Mouse (Mus musculus) megakaryocyte, embryonic 14.5 days (primary cell): ENCODE data around the gene Ctc1. TPM values are rescaled to one million over a fixed set of nuclear protein-coding genes. Genes with fewer than 3 reads are reported as not detected.

Source experiments
- H3K27me3 ChIP-seq: replicated peaks from 2 replicates; pipeline ENCODE3; 2012; ENCODE audit warnings: inconsistent platforms
- H3K36me3 ChIP-seq: replicated peaks from 2 replicates; pipeline ENCODE3; 2012; ENCODE audit warnings: low read length, inconsistent platforms, mixed read lengths
- H3K4me1 ChIP-seq: 2 replicates; pipeline ENCODE4 v1.6.1; 2012; ENCODE audit warnings: inconsistent platforms
- H3K4me3 ChIP-seq: replicated peaks from 2 replicates; pipeline ENCODE3; 2012; ENCODE audit warnings: moderate library complexity, mild to moderate bottlenecking, inconsistent platforms
- H3K9me3 ChIP-seq: 2 replicates; pipeline ENCODE4 v1.6.1; 2012; ENCODE audit warnings: inconsistent platforms
- FLI1 ChIP-seq: IDR thresholded peaks from 2 replicates; pipeline ENCODE4 v1.6.1; 2012; ENCODE audit warnings: low read length, inconsistent platforms, mixed read lengths
- GATA1 ChIP-seq: IDR thresholded peaks from 3 replicates; pipeline ENCODE4 v1.6.1; 2012; ENCODE audit warnings: mixed read lengths, low read length, inconsistent platforms, borderline replicate concordance
- polyA plus RNA-seq: library from polyadenylated mRNA; stranded (reverse); fragments of >175 nt; gene quantifications from 2 replicates; pipeline ENCODE4 v1.2.3, GENCODE M21; 2012; ENCODE audit warnings: low replicate concordance; ENCODE audit not compliant: insufficient read depth

Gene Ctc1
- polyA plus RNA-seq, 1 experiment: 56.5 TPM

DNA sequence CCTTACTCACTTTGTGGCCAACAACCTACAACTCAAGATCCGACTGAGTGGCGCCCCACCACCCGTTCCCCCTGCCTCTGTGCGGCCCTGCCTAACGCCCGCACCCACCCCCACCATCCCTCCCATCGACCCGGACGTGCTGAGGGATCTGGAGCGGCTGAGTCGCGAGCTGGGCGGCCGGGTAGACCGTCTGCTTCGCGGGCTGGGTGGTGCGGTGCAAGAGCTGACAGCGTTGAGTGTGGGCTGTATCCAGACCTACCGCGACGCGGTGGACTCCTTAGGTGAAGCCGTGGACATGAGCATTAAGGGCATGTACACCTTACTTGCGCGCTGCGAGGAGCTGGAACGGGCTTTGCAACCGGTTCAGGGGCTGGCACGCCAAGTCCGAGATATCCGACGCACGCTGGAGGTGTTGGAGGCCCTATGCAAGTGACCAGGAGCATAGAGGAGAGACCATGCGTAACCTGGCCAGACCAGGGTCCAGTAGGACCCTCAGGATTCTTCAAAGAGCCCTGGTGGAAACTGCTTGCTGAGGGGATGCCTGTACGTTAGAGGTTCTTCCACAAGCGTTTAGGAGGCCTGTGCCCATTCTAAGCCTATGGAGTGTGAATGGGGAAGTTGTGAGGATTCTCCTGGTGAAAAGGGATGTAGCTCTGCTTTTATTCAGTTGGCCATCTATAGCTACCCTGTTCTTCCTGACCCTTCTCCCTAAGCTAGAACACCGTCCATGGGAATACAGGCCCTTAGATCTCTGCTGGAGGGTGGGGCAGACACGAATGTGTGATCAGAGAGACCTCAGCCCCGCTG is 44.9 kb downstream of the Ctc1 start:
- H3K4me3 ChIP-seq: peak overlapping the region; percentile 93
- peaks cover 50% of the 10 kb centered on the region for H3K4me1 ChIP-seq
- no peaks in the 10 kb centered on the region for H3K27me3 ChIP-seq
- no peaks in the 10 kb centered on the region for H3K9me3 ChIP-seq
- TF ChIP-seq FLI1: no peak
- TF ChIP-seq GATA1: no peak
- peaks cover 4% of the 10 kb centered on the region for H3K36me3 ChIP-seq

DNA sequence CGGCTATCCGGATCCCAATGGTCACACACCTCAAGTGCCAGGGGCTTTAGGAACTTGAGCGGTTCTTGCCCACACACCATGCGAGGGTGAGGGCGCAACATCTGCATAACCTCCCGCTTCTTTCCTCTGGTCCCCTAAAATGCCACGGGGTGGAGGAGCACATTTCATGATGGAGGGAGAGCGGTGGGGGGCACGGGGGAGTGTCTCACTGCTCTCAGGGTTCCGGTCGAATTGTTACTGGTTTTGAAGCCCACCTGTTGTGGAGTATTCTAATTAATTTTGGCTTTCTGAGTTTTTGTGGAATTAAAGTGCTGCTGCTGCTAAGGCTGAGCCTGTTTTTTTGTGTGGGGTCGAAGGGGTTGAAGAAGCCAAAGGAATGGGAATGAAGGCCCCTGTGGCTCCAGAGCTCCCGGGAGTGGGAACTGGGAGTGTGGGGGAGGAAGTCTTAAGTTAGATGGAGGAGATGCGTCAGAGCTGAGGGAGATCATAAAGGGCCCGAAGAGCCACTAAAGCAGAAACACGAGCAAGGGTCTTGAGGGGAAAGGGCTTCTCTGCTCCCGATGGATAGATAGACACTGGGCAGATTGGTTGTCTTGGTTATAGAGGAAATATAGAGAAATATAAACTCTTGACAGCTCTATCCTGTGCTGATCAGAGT is 45.7 kb downstream of the Ctc1 start:
- Histone ChIP-seq H3K4me1 (peaks cover 49% of the 10 kb centered on the region), H3K9me3 (no peaks in the 10 kb centered on the region), H3K36me3 (peaks cover 4% of the 10 kb centered on the region), H3K27me3 (no peaks in the 10 kb centered on the region), H3K4me3 (peak overlapping the region; percentile 93)
- TF ChIP-seq FLI1: no peak
- TF ChIP-seq GATA1: no peak

DNA sequence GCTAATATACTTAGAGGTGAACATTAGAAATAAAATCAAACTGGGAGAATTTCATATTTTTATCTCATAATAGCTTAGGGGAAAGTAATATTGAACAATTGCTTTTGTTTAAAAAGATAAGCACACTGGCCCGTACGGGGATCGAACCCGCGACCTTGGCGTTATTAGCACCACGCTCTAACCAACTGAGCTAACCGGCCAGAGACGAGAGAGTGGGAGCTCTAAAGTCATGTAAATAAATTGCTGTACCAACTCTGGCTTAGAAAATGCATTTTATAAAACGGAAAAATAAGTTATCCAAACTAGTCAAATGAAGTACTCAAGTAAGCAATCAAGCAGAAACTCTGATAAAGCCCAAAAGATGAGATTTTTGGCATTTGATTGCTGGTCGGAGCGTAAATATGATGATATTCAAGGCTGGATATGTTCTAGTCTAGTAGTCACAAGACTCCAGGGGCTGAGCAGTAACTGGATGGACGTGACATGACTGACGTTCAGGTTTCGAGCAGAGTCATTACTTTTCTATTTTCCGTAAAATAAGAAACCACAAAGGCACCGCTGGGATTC is 46.6 kb downstream of the Ctc1 start:
- Histone ChIP-seq H3K4me1 (peaks cover 55% of the 10 kb centered on the region), H3K9me3 (no peaks in the 10 kb centered on the region), H3K4me3 (peak overlapping the region; percentile 93), H3K27me3 (no peaks in the 10 kb centered on the region), H3K36me3 (no peaks in the 10 kb centered on the region)
- no peak for TF ChIP-seq GATA1
- TF ChIP-seq FLI1: no peak

- Histone ChIP-seq H3K4me3 (peak overlapping the region; percentile 93), H3K27me3 (no peaks in the 10 kb centered on the region), H3K36me3 (no peaks in the 10 kb centered on the region), H3K9me3 (no peaks in the 10 kb centered on the region), H3K4me1 (peaks cover 58% of the 10 kb centered on the region)
- TF ChIP-seq FLI1: no peak
Measured at GRCm38 (mm10) chr11:69062761-69063224, 47.1 kb downstream of the Ctc1 start.

- Histone ChIP-seq H3K4me1 (peaks cover 51% of the 10 kb centered on the region), H3K4me3 (peak overlapping the region; percentile 93), H3K9me3 (no peaks in the 10 kb centered on the region), H3K36me3 (no peaks in the 10 kb centered on the region), H3K27me3 (no peaks in the 10 kb centered on the region)
- TF ChIP-seq GATA1 (no peak), FLI1 (no peak)
Measured at GRCm38 (mm10) chr11:69063413-69064201, 47.9 kb downstream of the Ctc1 start.

DNA sequence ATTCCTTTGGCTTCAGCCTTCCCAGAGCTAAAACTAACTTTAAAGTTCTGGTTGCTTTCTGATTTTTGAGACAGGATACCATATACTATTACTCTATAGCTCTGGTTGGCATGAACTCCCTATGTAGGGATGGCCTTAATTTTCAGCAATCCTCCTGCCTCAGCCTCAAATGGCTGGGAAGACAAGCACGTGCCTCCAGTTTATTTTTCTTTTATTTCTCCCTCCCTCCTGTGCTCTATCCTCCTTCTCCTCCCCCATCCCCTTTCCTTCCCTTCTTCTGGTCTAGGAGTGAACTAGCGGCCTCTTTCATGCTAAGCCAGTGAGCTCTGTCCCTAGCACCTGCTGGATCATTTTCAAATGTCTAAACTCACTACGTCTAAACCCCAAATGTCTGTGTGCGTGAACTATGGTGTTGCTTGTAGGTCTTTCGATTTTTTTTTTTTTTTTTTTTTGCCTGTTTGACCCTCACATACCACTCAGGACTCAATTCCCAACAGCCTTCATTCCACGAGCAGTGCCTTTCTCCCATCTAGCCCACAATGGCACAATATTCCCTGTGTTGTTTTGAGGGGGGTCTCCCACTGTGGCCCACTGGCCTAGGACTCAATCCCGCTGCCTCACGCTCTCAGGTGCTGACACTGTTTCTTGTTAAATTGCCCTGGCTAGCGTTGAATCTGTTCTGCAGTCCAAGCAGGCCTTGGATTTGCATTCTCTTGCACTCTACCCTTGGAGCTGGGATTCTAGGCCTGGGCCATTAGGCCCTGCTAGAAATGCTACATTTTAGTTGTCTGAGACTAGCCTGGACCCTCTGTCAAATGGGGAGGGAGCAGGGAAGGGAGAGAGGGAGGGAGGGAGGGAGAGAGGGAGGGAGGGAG is 48.8 kb downstream of the Ctc1 start:
- H3K4me3 ChIP-seq: peak overlapping the region; percentile 93
- H3K36me3 ChIP-seq: no peaks in the 10 kb centered on the region
- H3K9me3 ChIP-seq: no peaks in the 10 kb centered on the region
- no peaks in the 10 kb centered on the region for H3K27me3 ChIP-seq
- peaks cover 51% of the 10 kb centered on the region for H3K4me1 ChIP-seq
- TF ChIP-seq GATA1 (no peak), FLI1 (no peak)

- H3K27me3 ChIP-seq: no peaks in the 10 kb centered on the region
- TF ChIP-seq FLI1 (no peak), GATA1 (no peak)
- peak overlapping the region; percentile 33 for H3K4me3 ChIP-seq
- H3K9me3 ChIP-seq: no peaks in the 10 kb centered on the region
- H3K4me1 ChIP-seq: peaks cover 60% of the 10 kb centered on the region
- no peaks in the 10 kb centered on the region for H3K36me3 ChIP-seq
Measured at GRCm38 (mm10) chr11:69065394-69065925, 49.7 kb downstream of the Ctc1 start.

DNA sequence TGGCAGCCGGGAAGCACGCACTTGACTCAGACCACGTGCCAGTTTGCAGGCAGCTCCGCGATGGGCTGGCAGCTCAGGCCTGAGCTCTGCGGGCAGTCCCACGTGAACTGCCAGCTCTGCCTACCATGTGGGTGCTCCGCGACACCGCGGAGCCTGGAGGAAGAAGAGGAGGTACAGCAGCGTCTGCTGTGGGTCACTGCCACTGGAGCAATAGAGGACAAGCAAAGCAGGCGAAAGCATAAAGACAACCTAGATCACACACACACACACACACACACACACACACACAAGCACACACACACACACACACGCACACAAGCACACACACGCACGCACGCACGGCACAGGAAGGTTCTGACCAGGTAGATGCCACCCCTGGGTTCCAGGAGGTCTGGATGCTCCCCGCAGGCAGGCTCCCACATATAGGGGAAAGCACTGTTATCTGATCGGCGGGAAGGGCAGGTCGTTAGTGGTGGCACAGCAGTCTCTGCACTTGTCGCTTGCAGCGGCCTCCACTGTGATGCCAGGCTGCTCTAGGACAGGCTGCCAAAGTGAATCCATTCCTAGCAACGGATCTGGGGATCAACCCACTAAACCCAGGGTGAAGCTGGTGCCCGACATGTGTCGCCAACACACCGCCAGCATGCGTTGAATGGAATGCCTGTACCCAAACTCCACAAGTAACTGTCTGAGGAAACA is 50.6 kb downstream of the Ctc1 start:
- H3K4me3 ChIP-seq: peak overlapping the region; percentile 90

More for the DNA sequence above, 50.6 kb downstream of the Ctc1 start:
- Histone ChIP-seq H3K27me3 (no peaks in the 10 kb centered on the region), H3K9me3 (no peaks in the 10 kb centered on the region), H3K36me3 (no peaks in the 10 kb centered on the region), H3K4me1 (peaks cover 59% of the 10 kb centered on the region)
- TF ChIP-seq GATA1 (0 out of 3 replicates have a peak, but pooled peaks have one; percentile 54), FLI1 (no peak)
